Mouse (Mus musculus): ENCODE data around the gene Cdkl4. TPM values are rescaled to one million over a fixed set of nuclear protein-coding genes. Genes with fewer than 3 reads are reported as not detected.
A peak's percentile ranks its signal among the peaks of the same experiment; 100 is the strongest.

The Cdkl4 gene
- total and polyA plus RNA-seq, 2 experiments from 2014 or later, result 6.4 to 8.6 TPM

GRCm38 (mm10) chr17:80557461-80557860 is 20.2 kb downstream of the Cdkl4 start:
- H3K4me1 ChIP-seq (ENCODE audit: insufficient read depth), result 0 out of 2 replicates have a peak, but pooled peaks cover 4% of the 10 kb centered on the region
- no peak overlapping the region for H3K9ac ChIP-seq
- H3K27me3 ChIP-seq (ENCODE audit: insufficient read depth, low read length), result no peaks in the 10 kb centered on the region
- no peak overlapping the region for H3K4me2 ChIP-seq (ENCODE audit: low read depth)
- DNase-seq (no peak), ATAC-seq (no peak)
- no peak overlapping the region for H3K4me3 ChIP-seq (ENCODE audit: low read depth, low read length)
- H3K9me3 ChIP-seq (ENCODE audit: low read length), result no peaks in the 10 kb centered on the region
- H3K27ac ChIP-seq (ENCODE audit: low read depth, low read length), result no peak overlapping the region
- 96% methylated on average over 5 of the region's 5 CpGs for WGBS
- peak; percentile 16; the same call in 1 of the 2 replicates for TF ChIP-seq CTCF (IDR thresholded peaks at IDR 0.05; ENCODE audit: low read depth)
- H3K36me3 ChIP-seq (ENCODE audit: insufficient read depth), result no peaks in the 10 kb centered on the region

- H3K27me3 ChIP-seq (ENCODE audit: insufficient read depth, low read length), result no peaks in the 10 kb centered on the region
- H3K36me3 ChIP-seq (ENCODE audit: insufficient read depth), result no peaks in the 10 kb centered on the region
- H3K4me1 ChIP-seq (ENCODE audit: insufficient read depth), result 0 out of 2 replicates have a peak, but pooled peaks cover 4% of the 10 kb centered on the region
- peak; percentile 79 for TF ChIP-seq CTCF (IDR thresholded peaks at IDR 0.05; ENCODE audit: low read depth)
- peak overlapping the region; percentile 72 for H3K4me3 ChIP-seq (ENCODE audit: low read depth, low read length)
- H3K4me2 ChIP-seq (ENCODE audit: low read depth), result peak overlapping the region; percentile 57
- WGBS, result 2% methylated on average over 35 of the region's 35 CpGs
- peak overlapping the region; percentile 75 for H3K9ac ChIP-seq
- no peaks in the 10 kb centered on the region for H3K9me3 ChIP-seq (ENCODE audit: low read length)
- H3K27ac ChIP-seq (ENCODE audit: low read depth, low read length), result peak overlapping the region; percentile 89
- DNase-seq (peak; percentile 94), ATAC-seq (peak; percentile 95)
Observed at GRCm38 (mm10) chr17:80553318-80554270, 24.0 kb downstream of the Cdkl4 start.

- ATAC-seq, result no peak
- no peak overlapping the region for H3K9ac ChIP-seq
- H3K27ac ChIP-seq (ENCODE audit: low read depth, low read length), result peak overlapping the region; percentile 89; the same call in 1 of the 2 replicates
- peak overlapping the region; percentile 57 for H3K4me2 ChIP-seq (ENCODE audit: low read depth)
- H3K9me3 ChIP-seq (ENCODE audit: low read length), result no peaks in the 10 kb centered on the region
- no peak for DNase-seq
- H3K27me3 ChIP-seq (ENCODE audit: insufficient read depth, low read length), result no peaks in the 10 kb centered on the region
- peak overlapping the region; percentile 72; the same call in 1 of the 2 replicates for H3K4me3 ChIP-seq (ENCODE audit: low read depth, low read length)
- 0 out of 2 replicates have a peak, but pooled peaks cover 4% of the 10 kb centered on the region for H3K4me1 ChIP-seq (ENCODE audit: insufficient read depth)
- no peaks in the 10 kb centered on the region for H3K36me3 ChIP-seq (ENCODE audit: insufficient read depth)
- no peak for TF ChIP-seq CTCF (IDR thresholded peaks at IDR 0.05; ENCODE audit: low read depth)
- 77% methylated on average over 4 of the region's 4 CpGs for WGBS
Observed at GRCm38 (mm10) chr17:80552653-80553052, 25.0 kb downstream of the Cdkl4 start.

GRCm38 (mm10) chr17:80550981-80551380 is 26.6 kb downstream of the Cdkl4 start:
- TF ChIP-seq CTCF (IDR thresholded peaks at IDR 0.05; ENCODE audit: low read depth), result no peak
- 84% methylated on average over 15 of the region's 15 CpGs for WGBS
- Histone ChIP-seq H3K9me3 (ENCODE audit: low read length) (no peaks in the 10 kb centered on the region), H3K36me3 (ENCODE audit: insufficient read depth) (no peaks in the 10 kb centered on the region), H3K4me3 (ENCODE audit: low read depth, low read length) (no peak overlapping the region), H3K27me3 (ENCODE audit: insufficient read depth, low read length) (no peaks in the 10 kb centered on the region), H3K27ac (ENCODE audit: low read depth, low read length) (no peak overlapping the region), H3K4me1 (ENCODE audit: insufficient read depth) (0 out of 2 replicates have a peak, but pooled peaks cover 4% of the 10 kb centered on the region), H3K4me2 (ENCODE audit: low read depth) (no peak overlapping the region), H3K9ac (no peak overlapping the region)
- ATAC-seq (no peak), DNase-seq (no peak)

GRCm38 (mm10) chr17:80546846-80547245 is 30.8 kb downstream of the Cdkl4 start:
- Histone ChIP-seq H3K4me2 (ENCODE audit: low read depth) (no peak overlapping the region), H3K36me3 (ENCODE audit: insufficient read depth) (no peaks in the 10 kb centered on the region), H3K9me3 (ENCODE audit: low read length) (no peaks in the 10 kb centered on the region), H3K27me3 (ENCODE audit: insufficient read depth, low read length) (no peaks in the 10 kb centered on the region), H3K27ac (ENCODE audit: low read depth, low read length) (no peak overlapping the region), H3K4me1 (ENCODE audit: insufficient read depth) (no peaks in the 10 kb centered on the region), H3K4me3 (ENCODE audit: low read depth, low read length) (no peak overlapping the region), H3K9ac (no peak overlapping the region)
- TF ChIP-seq CTCF (IDR thresholded peaks at IDR 0.05; ENCODE audit: low read depth), result no peak
- DNase-seq (no peak), ATAC-seq (no peak)
- 95% methylated on average over 2 of the region's 2 CpGs for WGBS

GRCm38 (mm10) chr17:80546227-80546626 is 31.4 kb downstream of the Cdkl4 start:
- no peak for DNase-seq
- Histone ChIP-seq H3K27ac (ENCODE audit: low read depth, low read length) (no peak overlapping the region), H3K27me3 (ENCODE audit: insufficient read depth, low read length) (no peaks in the 10 kb centered on the region), H3K36me3 (ENCODE audit: insufficient read depth) (no peaks in the 10 kb centered on the region), H3K4me1 (ENCODE audit: insufficient read depth) (no peaks in the 10 kb centered on the region), H3K4me2 (ENCODE audit: low read depth) (no peak overlapping the region), H3K9ac (no peak overlapping the region), H3K4me3 (ENCODE audit: low read depth, low read length) (no peak overlapping the region), H3K9me3 (ENCODE audit: low read length) (no peaks in the 10 kb centered on the region)
- TF ChIP-seq CTCF (IDR thresholded peaks at IDR 0.05; ENCODE audit: low read depth), result no peak
- ATAC-seq, result no peak
- 89% methylated on average over 8 of the region's 8 CpGs for whole genome bisulfite sequencing

- no peak overlapping the region for H3K4me2 ChIP-seq (ENCODE audit: low read depth)
- DNase-seq (no peak), ATAC-seq (no peak)
- H3K27me3 ChIP-seq (ENCODE audit: insufficient read depth, low read length), result no peaks in the 10 kb centered on the region
- no peak overlapping the region for H3K27ac ChIP-seq (ENCODE audit: low read depth, low read length)
- no peaks in the 10 kb centered on the region for H3K9me3 ChIP-seq (ENCODE audit: low read length)
- no peaks in the 10 kb centered on the region for H3K4me1 ChIP-seq (ENCODE audit: insufficient read depth)
- no peak for TF ChIP-seq CTCF (IDR thresholded peaks at IDR 0.05; ENCODE audit: low read depth)
- no peaks in the 10 kb centered on the region for H3K36me3 ChIP-seq (ENCODE audit: insufficient read depth)
- WGBS, result 91% methylated on average over 20 of the region's 20 CpGs
- H3K4me3 ChIP-seq (ENCODE audit: low read depth, low read length), result no peak overlapping the region
- H3K9ac ChIP-seq, result no peak overlapping the region
Observed at GRCm38 (mm10) chr17:80543646-80544045, 34.0 kb downstream of the Cdkl4 start.

All from forebrain, postnatal 0 days (tissue).